Mouse (Mus musculus): ENCODE results near the gene Get4.

DNA sequence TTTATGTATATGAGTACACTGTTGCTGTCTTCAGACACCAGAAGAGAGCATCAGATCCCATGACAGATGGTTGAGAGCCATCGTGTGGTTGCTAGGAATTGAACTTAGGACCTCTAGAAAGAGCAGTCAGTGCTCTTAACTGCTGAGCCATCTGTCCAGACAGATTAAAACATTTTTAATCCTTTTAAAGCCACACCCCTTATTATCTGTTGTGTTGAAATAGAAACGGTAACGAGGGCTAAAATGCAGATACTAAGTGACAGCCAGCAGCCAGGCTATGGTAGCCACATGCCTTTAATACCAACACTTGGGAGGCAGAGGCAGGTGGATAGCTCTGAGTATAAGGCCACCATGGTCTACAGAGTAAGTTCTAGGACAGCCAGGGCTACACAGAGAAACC is 20.0 kb upstream of the Get4 start:
- TF ChIP-seq EP300 (optimal IDR thresholded peaks at IDR 0.05) (no peak), CTCF (IDR thresholded peaks at IDR 0.05; ENCODE audit: low read depth) (no peak)
